Mouse (Mus musculus) heart, postnatal 14 days (tissue): Measurements from ENCODE around the gene Tmem265. TPM values are rescaled to one million over a fixed set of nuclear protein-coding genes. Genes with fewer than 3 reads are reported as not detected.

Experiments used
- total RNA-seq, 2 experiments: library from RNA; stranded (reverse); gene quantifications; 2 replicates each; pipeline ENCODE4 v1.2.3; 2021

Tmem265 gene
- total RNA-seq, 2 experiments from 2014 or later, result not detected

Other genes starting within 250 kb of the Tmem265 start
- 10 to 100 TPM; 39.1 to 39.9 TPM for gene Zfp768, start 215.8 kb upstream of the Tmem265 start, total RNA-seq
- gene Zfp747, start 185.3 kb upstream of the Tmem265 start, total RNA-seq, result 1 to 10 TPM; 4.6 to 5.8 TPM
- 1 to 10 TPM; 2.4 to 3.3 TPM for gene 9130019O22Rik, start 174.2 kb upstream of the Tmem265 start, total RNA-seq
- gene E430018J23Rik, start 167.8 kb upstream of the Tmem265 start, total RNA-seq, result 1 to 10 TPM; 3.8 to 4.0 TPM
- 1 to 10 TPM; 3.4 to 4.1 TPM for gene Zfp764, start 154.6 kb upstream of the Tmem265 start, total RNA-seq
- 1 to 10 TPM; 3.2 to 3.4 TPM for gene Zfp688, start 139.3 kb upstream of the Tmem265 start, total RNA-seq
- 1 to 10 TPM; 1.4 to 1.6 TPM for gene Zfp689, start 112.2 kb upstream of the Tmem265 start, total RNA-seq
- gene Prr14, start 101.8 kb upstream of the Tmem265 start, total RNA-seq, result 10 to 100 TPM; 25.9 to 29.4 TPM
- gene Fbrs, start 82.2 kb upstream of the Tmem265 start, total RNA-seq, result 10 to 100 TPM; 38.4 to 43.1 TPM
- gene Srcap, start 49.4 kb upstream of the Tmem265 start, total RNA-seq, result 10 to 100 TPM; 63.6 to 69.2 TPM
- 10 to 100 TPM; 13.5 to 13.9 TPM for gene Gm42715, start 41.8 kb upstream of the Tmem265 start, total RNA-seq
- 10 to 100 TPM; 19.2 to 20.2 TPM for gene Phkg2, start 11.9 kb downstream of the Tmem265 start, total RNA-seq
- gene Ccdc189, start 27.2 kb downstream of the Tmem265 start, total RNA-seq, result 10 to 100 TPM in 1 of 2 experiments, 1 to 10 TPM in 1; 8.8 to 12.6 TPM
- 10 to 100 TPM; 46.5 to 53.9 TPM for gene Rnf40, start 27.4 kb downstream of the Tmem265 start, total RNA-seq
- 10 to 100 TPM; 28.8 to 29.1 TPM for gene Zfp629, start 54.4 kb downstream of the Tmem265 start, total RNA-seq
- 10 to 100 TPM; 33.5 to 47.3 TPM for gene Bcl7c, start 147.5 kb downstream of the Tmem265 start, total RNA-seq
- 1 to 10 TPM; 5.0 to 6.0 TPM for gene Ctf1, start 151.3 kb downstream of the Tmem265 start, total RNA-seq
- gene Ctf2, start 170.8 kb downstream of the Tmem265 start, total RNA-seq, result not detected
- 1 to 10 TPM; 4.8 to 5.7 TPM for gene Fbxl19, start 183.2 kb downstream of the Tmem265 start, total RNA-seq
- 10 to 100 TPM; 16.6 to 17.3 TPM for gene Orai3, start 208.4 kb downstream of the Tmem265 start, total RNA-seq
- gene Setd1a, start 215.3 kb downstream of the Tmem265 start, total RNA-seq, result 10 to 100 TPM; 21.0 to 22.3 TPM
- 1 to 10 TPM; 2.7 to 3.0 TPM for gene Gm49388, start 224.2 kb downstream of the Tmem265 start, total RNA-seq
- 10 to 100 TPM; 14.9 to 18.4 TPM for gene Hsd3b7, start 239.2 kb downstream of the Tmem265 start, total RNA-seq